Mouse (Mus musculus) mammary gland, adult 2 months (tissue): ENCODE measurements around the gene Gm10058. TPM values are rescaled to one million over a fixed set of nuclear protein-coding genes. Genes with fewer than 3 reads are reported as not detected.

Experiments used
- polyA plus RNA-seq: library from polyadenylated mRNA; depleted of rRNA; stranded (reverse); fragments of >200 nt; gene quantifications from 2 replicates; pipeline ENCODE4 v1.2.3, GENCODE M21; 2012; ENCODE audit warnings: low replicate concordance; rRNA removed

Gm10058 gene
- polyA plus RNA-seq: not detected in 2 replicates

DNA sequence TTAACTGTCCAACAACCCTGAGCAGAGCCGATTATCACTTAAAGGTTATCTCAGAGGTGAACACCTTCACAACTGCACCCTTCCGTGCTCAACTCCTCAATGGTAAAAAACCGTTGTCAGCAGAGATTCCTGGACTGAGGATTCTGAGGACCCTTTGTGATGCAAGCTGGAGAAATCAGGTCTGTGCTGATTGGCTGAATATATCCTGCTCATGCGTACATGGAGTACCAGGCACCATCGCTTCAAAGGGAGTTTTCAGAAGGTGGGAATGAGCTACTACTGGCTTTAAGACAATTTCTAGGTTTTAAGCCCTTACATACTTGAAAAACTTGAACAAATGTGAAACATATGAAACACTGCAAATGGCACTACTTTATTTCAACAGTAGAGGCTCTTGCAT, at the start of gene Gm10058:
TSS of gene Gm10058 (minus strand) at position 101 of the 400 bp plus-strand sequence.

